In genomic region chr2:6721460-6722401, GRCm38 (mm10) we compare ENCODE assay signal across 8 mouse cellular contexts.
DNase-seq lines count a peak whose midpoint lies in the region; ATAC-seq lines count a peak whose summit lies in the region.

No protein-coding gene starts in this region.

- peak; percentile 75 for ATAC-seq in embryonic facial prominence, embryonic 11.5 days (replicated peaks; ENCODE audit: insufficient number of reproducible peaks, low FRiP score, low TSS enrichment, low read depth)
- peak; percentile 51 for ATAC-seq in heart, embryonic 15.5 days (replicated peaks; ENCODE audit: insufficient number of reproducible peaks, insufficient read depth, low FRiP score, low read depth)
- ATAC-seq in megakaryocyte, adult 5-6 weeks (ENCODE audit: poor library complexity, severe bottlenecking), result peak; percentile 58

- peak overlapping the region; percentile 21 for H3K4me3 ChIP-seq in embryonic facial prominence, embryonic 11.5 days (ENCODE audit: low read depth, low read length)
- peak overlapping the region; percentile 45 for H3K4me3 ChIP-seq in heart, embryonic 15.5 days

- H3K36me3 ChIP-seq in embryonic facial prominence, embryonic 11.5 days (replicated peaks; ENCODE audit: control insufficient read depth, insufficient read depth, low read depth, low read length), result no peaks in the 10 kb centered on the region
- H3K36me3 ChIP-seq in heart, embryonic 15.5 days, result no peaks in the 10 kb centered on the region

- 9% methylated on average over 17 of the region's 17 CpGs for WGBS in embryonic facial prominence, embryonic 11.5 days
- 12% methylated on average over 17 of the region's 17 CpGs for WGBS in heart, embryonic 15.5 days

- no peaks in the 10 kb centered on the region for H3K27me3 ChIP-seq in embryonic facial prominence, embryonic 11.5 days (ENCODE audit: control insufficient read depth, insufficient read depth, low read length)
- H3K27me3 ChIP-seq in heart, embryonic 15.5 days, result no peaks in the 10 kb centered on the region

- no peaks in the 10 kb centered on the region for H3K9me3 ChIP-seq in embryonic facial prominence, embryonic 11.5 days (replicated peaks; ENCODE audit: control insufficient read depth, low read length)
- no peaks in the 10 kb centered on the region for H3K9me3 ChIP-seq in heart, embryonic 15.5 days (replicated peaks)

- peak overlapping the region; percentile 85 for H3K4me2 ChIP-seq in embryonic facial prominence, embryonic 11.5 days (ENCODE audit: low read depth, low read length)
- H3K4me2 ChIP-seq in heart, embryonic 15.5 days, result peak overlapping the region; percentile 85

- no peak overlapping the region for H3K27ac ChIP-seq in embryonic facial prominence, embryonic 11.5 days (replicated peaks; ENCODE audit: low read depth, low read length)
- H3K27ac ChIP-seq in heart, embryonic 15.5 days, result peak overlapping the region; percentile 41

- peak overlapping the region; percentile 53 for H3K9ac ChIP-seq in embryonic facial prominence, embryonic 11.5 days (replicated peaks; ENCODE audit: low read length)
- peak overlapping the region; percentile 43 for H3K9ac ChIP-seq in heart, embryonic 15.5 days

- no peaks in the 10 kb centered on the region for H3K4me1 ChIP-seq in embryonic facial prominence, embryonic 11.5 days (ENCODE audit: control insufficient read depth, insufficient read depth, low read length)
- peaks cover 18% of the 10 kb centered on the region for H3K4me1 ChIP-seq in heart, embryonic 15.5 days (replicated peaks)

- DNase-seq in A20 (ENCODE audit: low read depth, low spot score) (peak; percentile 87), NIH3T3 (ENCODE audit: low read depth) (peak; percentile 94)
- DNase-seq in embryonic facial prominence, embryonic 11.5 days (ENCODE audit: low spot score), result peak; percentile 39
- peak; percentile 54 to 63 for DNase-seq in left cerebral cortex, adult 18-20 months (ENCODE audit: low spot score in 2 of 2)
- DNase-seq in right cerebral cortex, postnatal 14 days, result peak; percentile 16
- no peak for DNase-seq in adrenal gland, postnatal 4 days (ENCODE audit: low spot score in 2 of 2)

Comparison
In these comparisons a context has a peak if more than half of its experiments do, and no peak if none do; other contexts are left out.
1. DNase-seq: peak in A20 (single experiment), NIH3T3 (single experiment), embryonic facial prominence, embryonic 11.5 days (single experiment), left cerebral cortex, adult 18-20 months (2 of 2) and right cerebral cortex, postnatal 14 days (single experiment); none in adrenal gland, postnatal 4 days (0 of 2).
2. Peak in every context shown above with its lines, with median percentiles within 50 percentile points of each other: ATAC-seq.